Mouse (Mus musculus) liver, embryonic 14.5 days (tissue): ENCODE measurements around the gene Phf19.

ENCODE experiments used
- CTCF ChIP-seq: IDR thresholded peaks from 2 replicates; pipeline ENCODE4 v1.5.1; 2016; ENCODE audit warnings: antibody characterized with exemption, low read depth, control low read depth
- EP300 ChIP-seq: IDR thresholded peaks from 2 replicates; pipeline ENCODE4 v1.6.1; 2016; ENCODE audit warnings: antibody characterized with exemption, low read depth

DNA sequence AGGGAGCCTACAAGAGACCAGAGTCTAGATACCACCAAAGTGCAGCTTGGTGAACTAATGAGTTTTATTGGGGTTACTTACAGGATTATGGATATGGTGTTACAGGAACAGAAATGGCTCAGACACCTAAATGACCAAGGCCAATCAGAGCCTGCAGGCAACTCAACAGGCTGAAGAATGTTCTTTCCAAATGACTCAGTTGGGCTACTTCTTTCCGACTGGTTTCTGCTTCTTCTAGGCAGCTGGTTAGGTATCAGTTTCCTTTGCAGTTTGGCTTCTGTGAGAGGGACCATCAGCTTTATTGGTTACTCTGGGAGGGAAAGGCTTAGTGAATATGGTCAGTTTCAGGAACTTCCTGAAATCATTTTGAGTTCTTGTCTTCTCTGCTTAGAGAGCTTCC is 66.1 kb downstream of the Phf19 start:
- TF ChIP-seq CTCF (no peak), EP300 (no peak)
